Mouse (Mus musculus) kidney, embryonic 16.5 days (tissue): ENCODE data around the gene Becn1. TPM values are rescaled to one million over a fixed set of nuclear protein-coding genes. Genes with fewer than 3 reads are reported as not detected.

ENCODE experiments used
- ATAC-seq: fragments of 200-750 bp; cut with Nextera tagmentation; 2 replicates; pipeline ENCODE4 v1.8.0; 2017; ENCODE audit warnings: moderate TSS enrichment; ENCODE audit not compliant: low FRiP score, low TSS enrichment
- H3K27ac ChIP-seq: fragments of 300-500 bp; sonication (generic); 2 replicates; pipeline ENCODE4 v1.5.1; 2014; ENCODE audit warnings: low read length
- H3K27me3 ChIP-seq: fragments of 300-500 bp; sonication (generic); 2 replicates; pipeline ENCODE4 v1.6.1; 2014; ENCODE audit warnings: low read length, control low read depth, mixed read lengths; ENCODE audit not compliant: insufficient read depth
- H3K36me3 ChIP-seq: fragments of 300-500 bp; sonication (generic); 2 replicates; pipeline ENCODE4 v1.6.1; 2014; ENCODE audit warnings: low read length, control low read depth, mixed read lengths; ENCODE audit not compliant: insufficient read depth
- H3K4me1 ChIP-seq: fragments of 300-500 bp; sonication (generic); 2 replicates; pipeline ENCODE4 v1.6.1; 2014; ENCODE audit warnings: low read length, control low read depth, mixed read lengths; ENCODE audit not compliant: insufficient read depth
- H3K4me2 ChIP-seq: fragments of 300-500 bp; sonication (generic); replicated peaks from 2 replicates; pipeline ENCODE4 v1.6.1; 2014; ENCODE audit warnings: low read depth, low read length
- H3K4me3 ChIP-seq: fragments of 300-500 bp; sonication (generic); 2 replicates; pipeline ENCODE4 v1.5.1; 2014; ENCODE audit warnings: mild to moderate bottlenecking, low read length
- H3K9ac ChIP-seq: fragments of 300-500 bp; sonication (generic); replicated peaks from 2 replicates; pipeline ENCODE4 v1.6.1; 2014; ENCODE audit warnings: low read length
- H3K9me3 ChIP-seq: fragments of 300-500 bp; sonication (generic); 2 replicates; pipeline ENCODE4 v1.6.1; 2016; ENCODE audit warnings: low read length, control low read depth
- WGBS: fragments of 180-500 bp; shearing (Covaris S2); extraction: QIAGEN DNeasy Blood & Tissue Kit; methylation state at CpG from one replicate; pipeline ENCODE4 v1.1.7; 2014; 5-methylcytosine and 5-hydroxymethylcytosine counted together
- polyA plus RNA-seq: library from polyadenylated mRNA; unstranded; fragments of >200 nt; fragmentation: Nextera tagmentation; extraction: Ambion mirVana; gene quantifications from 2 replicates; pipeline ENCODE4 v1.2.1, GENCODE M21; 2015

Becn1 gene
- polyA plus RNA-seq, 1 experiment from 2014 or later = 188 TPM

GRCm38 (mm10) chr11:101295191-101295590, 6.9 kb downstream of the Becn1 start:
- H3K4me1 ChIP-seq = no peaks in the 10 kb centered on the region
- no peaks in the 10 kb centered on the region for H3K9me3 ChIP-seq
- H3K4me3 ChIP-seq = no peak overlapping the region
- H3K4me2 ChIP-seq = no peak overlapping the region
- no peak for ATAC-seq
- no peak overlapping the region for H3K27ac ChIP-seq
- 95% methylated on average over 8 of the region's 8 CpGs for WGBS
- no peaks in the 10 kb centered on the region for H3K27me3 ChIP-seq
- no peak overlapping the region for H3K9ac ChIP-seq
- H3K36me3 ChIP-seq = peaks cover 51% of the 10 kb centered on the region

- 96% methylated on average over 8 of the region's 8 CpGs for WGBS
- peaks cover 54% of the 10 kb centered on the region for H3K36me3 ChIP-seq
- ATAC-seq = no peak
Observed at GRCm38 (mm10) chr11:101291231-101291630, 10.9 kb downstream of the Becn1 start.

GRCm38 (mm10) chr11:101287306-101287705, 14.8 kb downstream of the Becn1 start:
- H3K27me3 ChIP-seq = no peaks in the 10 kb centered on the region
- H3K27ac ChIP-seq = no peak overlapping the region
- H3K4me1 ChIP-seq = peaks cover 19% of the 10 kb centered on the region
- H3K9ac ChIP-seq = no peak overlapping the region
- H3K4me2 ChIP-seq = no peak overlapping the region
- no peaks in the 10 kb centered on the region for H3K9me3 ChIP-seq
- H3K36me3 ChIP-seq = peaks cover 32% of the 10 kb centered on the region
- 83% methylated on average over 9 of the region's 9 CpGs for WGBS
- no peak overlapping the region for H3K4me3 ChIP-seq
- ATAC-seq = no peak

More at GRCm38 (mm10) chr11:101291231-101291630, 10.9 kb downstream of the Becn1 start:
- Histone ChIP-seq H3K4me1 (no peaks in the 10 kb centered on the region), H3K4me2 (no peak overlapping the region), H3K9me3 (no peaks in the 10 kb centered on the region), H3K4me3 (no peak overlapping the region), H3K9ac (no peak overlapping the region), H3K27ac (no peak overlapping the region), H3K27me3 (no peaks in the 10 kb centered on the region)

GRCm38 (mm10) chr11:101283805-101284204, 18.3 kb downstream of the Becn1 start:
- no peak overlapping the region for H3K4me2 ChIP-seq
- no peak overlapping the region for H3K4me3 ChIP-seq
- no peaks in the 10 kb centered on the region for H3K27me3 ChIP-seq
- H3K4me1 ChIP-seq = peaks cover 36% of the 10 kb centered on the region
- peak overlapping the region; percentile 59 for H3K27ac ChIP-seq
- H3K36me3 ChIP-seq = 0 out of 2 replicates have a peak, but pooled peaks cover 3% of the 10 kb centered on the region
- H3K9me3 ChIP-seq = no peaks in the 10 kb centered on the region
- no peak for ATAC-seq
- peak overlapping the region; percentile 32; the same call in 1 of the 2 replicates for H3K9ac ChIP-seq
- WGBS = 37% methylated on average over 4 of the region's 4 CpGs

- peak overlapping the region; percentile 59 for H3K27ac ChIP-seq
- 9% methylated on average over 5 of the region's 5 CpGs for WGBS
- ATAC-seq = no peak
- H3K4me1 ChIP-seq = peaks cover 39% of the 10 kb centered on the region
- H3K9me3 ChIP-seq = no peaks in the 10 kb centered on the region
- H3K4me3 ChIP-seq = no peak overlapping the region
- H3K27me3 ChIP-seq = no peaks in the 10 kb centered on the region
- no peaks in the 10 kb centered on the region for H3K36me3 ChIP-seq
- no peak overlapping the region for H3K4me2 ChIP-seq
- H3K9ac ChIP-seq = no peak overlapping the region
Observed at GRCm38 (mm10) chr11:101282896-101283295, 19.2 kb downstream of the Becn1 start.

GRCm38 (mm10) chr11:101280837-101281236, 21.2 kb downstream of the Becn1 start:
- H3K4me3 ChIP-seq = no peak overlapping the region
- peaks cover 60% of the 10 kb centered on the region for H3K4me1 ChIP-seq
- peak overlapping the region; percentile 46 for H3K27ac ChIP-seq
- no peak for ATAC-seq
- no peaks in the 10 kb centered on the region for H3K27me3 ChIP-seq
- H3K9ac ChIP-seq = no peak overlapping the region
- WGBS = 15% methylated on average over 7 of the region's 7 CpGs
- H3K4me2 ChIP-seq = no peak overlapping the region
- H3K9me3 ChIP-seq = no peaks in the 10 kb centered on the region
- H3K36me3 ChIP-seq = peaks cover 7% of the 10 kb centered on the region

- H3K27ac ChIP-seq = no peak overlapping the region
- 48% methylated on average over 14 of the region's 14 CpGs for WGBS
- no peak for ATAC-seq
Observed at GRCm38 (mm10) chr11:101279193-101279569, 22.9 kb downstream of the Becn1 start.

GRCm38 (mm10) chr11:101278223-101279192, 23.6 kb downstream of the Becn1 start, which contains the start of the genes Cntd1 and Coa3:
Cntd1 (plus strand) TSS chr11:101279012.
Coa3 (minus strand) TSS chr11:101279114.
- Histone ChIP-seq H3K4me2 (peak within 1 kb of the TSS; percentile 81), H3K9ac (peak within 1 kb of the TSS; percentile 70), H3K4me1 (peaks cover 48% of the 10 kb centered on the region), H3K4me3 (peak within 1 kb of the TSS; percentile 63), H3K27me3 (no peaks in the 10 kb centered on the region), H3K9me3 (no peaks in the 10 kb centered on the region), H3K36me3 (peaks cover 7% of the 10 kb centered on the region), H3K27ac (peak within 1 kb of the TSS; percentile 85)
- 6% methylated on average over 45 of the region's 45 CpGs for WGBS
- ATAC-seq = peak; percentile 93

More at GRCm38 (mm10) chr11:101279193-101279569, 22.9 kb downstream of the Becn1 start:
- no peaks in the 10 kb centered on the region for H3K27me3 ChIP-seq
- peak overlapping the region; percentile 63 for H3K4me3 ChIP-seq
- no peaks in the 10 kb centered on the region for H3K9me3 ChIP-seq
- H3K4me1 ChIP-seq = peaks cover 53% of the 10 kb centered on the region
- H3K36me3 ChIP-seq = peaks cover 7% of the 10 kb centered on the region
- peak overlapping the region; percentile 49 for H3K4me2 ChIP-seq
- H3K9ac ChIP-seq = peak overlapping the region; percentile 4; the same call in 1 of the 2 replicates

- Histone ChIP-seq H3K27me3 (no peaks in the 10 kb centered on the region), H3K27ac (peak overlapping the region; percentile 85), H3K9ac (peak overlapping the region; percentile 70), H3K4me1 (peaks cover 40% of the 10 kb centered on the region), H3K36me3 (peaks cover 7% of the 10 kb centered on the region), H3K4me2 (peak overlapping the region; percentile 81), H3K4me3 (peak overlapping the region; percentile 63), H3K9me3 (no peaks in the 10 kb centered on the region)
- ATAC-seq = peak; percentile 55
- 32% methylated on average over 12 of the region's 12 CpGs for WGBS
Observed at GRCm38 (mm10) chr11:101277381-101278222, 24.5 kb downstream of the Becn1 start.
